Mouse (Mus musculus): ENCODE measurements around the gene Ift140.

The Ift140 gene

GRCm38 (mm10) chr17:25076906-25077305, 61.0 kb downstream of the Ift140 start:
- in situ Hi-C loops (cut with MboI, MseI), result loop anchor here (10.0 kb wide), 1 partner anchor 348 kb away; no protein-coding TSS in a partner anchor

- in situ Hi-C loops (cut with MboI, MseI), result loop anchor here (10.0 kb wide), 1 partner anchor 347 kb away; no protein-coding TSS in a partner anchor
Observed at GRCm38 (mm10) chr17:25077771-25078372, 62.0 kb downstream of the Ift140 start.

GRCm38 (mm10) chr17:25080210-25080609, 64.3 kb downstream of the Ift140 start:
- in situ Hi-C loops (cut with MboI, MseI), result no loop called here

DNA sequence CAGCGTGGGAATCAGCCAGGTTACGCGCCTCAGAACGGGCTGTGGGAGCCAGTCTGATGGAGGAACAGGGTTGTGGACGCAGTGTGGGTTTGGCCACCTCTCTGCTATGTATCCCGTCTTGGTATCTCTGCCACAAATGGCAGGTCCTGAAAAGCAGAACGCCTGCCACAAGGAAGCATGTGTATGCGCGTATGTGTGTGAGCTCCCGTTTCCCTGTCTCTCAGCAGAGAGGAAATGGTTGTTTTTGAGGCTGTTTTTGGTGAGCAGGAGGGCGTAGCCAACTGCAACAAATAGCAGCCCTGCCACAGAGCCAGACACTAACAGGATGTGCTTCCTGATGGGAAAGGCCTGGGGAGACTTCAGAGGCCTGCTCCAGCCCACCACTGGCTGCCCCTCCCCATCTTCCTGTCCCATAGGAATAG, 65.1 kb downstream of the Ift140 start:
- in situ Hi-C loops (cut with MboI, MseI), result no loop called here

DNA sequence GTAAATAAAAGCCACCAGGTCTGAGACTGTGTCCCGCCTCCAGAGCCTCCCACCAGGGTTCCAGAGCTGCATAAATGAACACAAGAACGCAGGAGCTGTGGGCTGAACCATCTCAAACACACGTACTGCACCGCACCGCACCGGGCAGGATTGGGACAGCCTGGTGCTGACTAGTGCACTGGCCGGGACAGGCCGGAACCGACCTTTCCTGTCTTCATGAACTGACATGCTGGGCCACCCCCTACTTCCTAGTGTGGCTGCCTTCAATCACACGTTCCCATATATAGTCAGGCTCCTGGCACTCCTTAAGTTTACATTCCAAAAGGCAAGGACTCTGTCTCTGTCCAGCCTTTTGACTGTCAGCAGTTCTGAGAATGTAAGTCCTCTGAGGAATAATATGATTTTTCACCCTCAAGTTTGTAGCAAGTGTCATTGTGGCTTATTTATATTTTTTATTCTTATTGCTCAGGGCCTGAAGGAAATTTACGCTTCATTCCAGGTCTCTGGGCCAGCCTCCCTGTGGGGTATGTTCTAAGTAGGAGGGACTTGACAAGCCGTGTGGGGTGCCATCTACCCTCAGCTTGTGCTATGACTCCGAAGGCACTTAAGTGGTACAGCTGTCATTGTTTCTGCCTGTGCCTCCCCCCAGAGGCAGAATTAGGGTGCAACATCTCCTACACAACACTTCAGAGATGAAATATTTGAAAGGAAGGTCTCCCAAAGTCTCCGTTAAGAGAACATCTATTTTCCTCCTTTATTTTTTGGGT, 66.4 kb downstream of the Ift140 start:
- in situ Hi-C loops (cut with MboI, MseI), result no loop called here

DNA sequence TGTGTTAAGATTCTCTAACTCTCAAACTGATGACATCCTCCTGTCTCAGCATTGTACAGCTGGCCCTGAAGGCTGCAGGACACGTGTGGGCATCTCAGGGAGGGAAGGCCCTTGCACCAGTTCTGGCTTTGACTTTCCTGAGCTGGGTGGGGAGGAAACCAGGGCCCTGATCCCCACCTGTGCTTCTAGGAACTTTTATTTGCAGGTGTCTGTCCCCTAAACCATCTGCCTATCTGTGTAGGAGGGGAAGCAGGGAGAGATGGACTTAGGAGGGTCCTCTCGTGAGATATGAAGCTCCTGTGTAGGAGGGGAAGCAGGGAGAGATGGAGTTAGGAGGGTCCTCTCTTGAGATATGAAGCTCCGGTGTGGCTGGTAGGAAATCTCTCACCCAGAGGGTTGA, 67.0 kb downstream of the Ift140 start:
- in situ Hi-C loops (cut with MboI, MseI), result no loop called here

- in situ Hi-C loops (cut with MboI, MseI), result no loop called here
Observed at GRCm38 (mm10) chr17:25083444-25083931, 67.6 kb downstream of the Ift140 start, which contains the start of gene Tmem204. Gene Tmem204 (minus strand): TSS chr17:25083591.

DNA sequence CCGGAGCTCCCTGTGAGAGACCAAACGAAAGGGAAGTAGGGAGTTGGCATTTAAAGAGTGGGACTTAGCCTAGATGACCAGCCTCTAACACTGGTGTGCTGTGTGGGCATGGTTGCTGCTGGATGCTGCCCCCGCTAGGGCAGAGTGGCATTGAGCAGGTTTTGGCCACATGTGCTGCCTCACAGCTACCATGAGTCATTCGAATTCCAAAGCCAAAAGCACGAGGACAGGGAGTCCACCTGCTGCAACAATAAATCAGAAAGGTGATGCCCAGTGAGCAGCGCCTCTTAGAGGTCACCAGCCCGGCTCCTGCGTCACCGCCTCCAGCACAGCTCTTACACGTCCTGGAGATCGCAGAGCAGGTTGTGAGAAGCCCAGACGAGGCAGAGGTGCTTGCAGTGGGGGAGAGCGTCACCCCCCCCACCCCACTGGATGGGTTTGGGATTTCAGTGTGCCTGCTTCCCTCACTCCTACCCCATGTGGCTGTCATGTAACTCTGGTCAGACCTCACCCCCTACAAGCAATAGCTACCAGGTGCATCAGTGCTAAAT, 69.0 kb downstream of the Ift140 start:
- in situ Hi-C loops (cut with MboI, MseI), result no loop called here

DNA sequence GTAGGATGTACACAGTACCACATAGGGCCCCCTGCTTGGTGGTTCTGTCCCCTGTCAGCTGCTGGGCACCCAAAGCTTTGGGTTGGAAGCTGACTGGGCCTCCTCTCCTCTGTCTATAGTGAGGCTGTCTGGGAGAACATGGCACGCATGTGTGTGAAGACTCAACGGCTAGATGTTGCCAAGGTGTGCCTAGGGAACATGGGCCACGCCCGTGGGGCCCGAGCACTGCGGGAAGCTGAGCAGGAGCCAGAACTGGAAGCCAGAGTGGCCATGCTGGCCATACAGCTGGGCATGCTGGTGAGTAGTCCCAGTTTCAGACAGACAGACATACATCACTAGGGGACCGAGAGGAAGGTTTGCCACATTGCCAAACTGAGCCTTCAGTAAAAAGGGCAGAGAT, 70.8 kb downstream of the Ift140 start:
- in situ Hi-C loops (cut with MboI, MseI), result no loop called here

- in situ Hi-C loops (cut with MboI, MseI), result no loop called here
Observed at GRCm38 (mm10) chr17:25089158-25089557, 73.3 kb downstream of the Ift140 start.

GRCm38 (mm10) chr17:25090450-25090849, 74.6 kb downstream of the Ift140 start:
- in situ Hi-C loops (cut with MboI, MseI), result no loop called here

GRCm38 (mm10) chr17:25096221-25096620, 80.3 kb downstream of the Ift140 start:
- in situ Hi-C loops (cut with MboI, MseI), result no loop called here

DNA sequence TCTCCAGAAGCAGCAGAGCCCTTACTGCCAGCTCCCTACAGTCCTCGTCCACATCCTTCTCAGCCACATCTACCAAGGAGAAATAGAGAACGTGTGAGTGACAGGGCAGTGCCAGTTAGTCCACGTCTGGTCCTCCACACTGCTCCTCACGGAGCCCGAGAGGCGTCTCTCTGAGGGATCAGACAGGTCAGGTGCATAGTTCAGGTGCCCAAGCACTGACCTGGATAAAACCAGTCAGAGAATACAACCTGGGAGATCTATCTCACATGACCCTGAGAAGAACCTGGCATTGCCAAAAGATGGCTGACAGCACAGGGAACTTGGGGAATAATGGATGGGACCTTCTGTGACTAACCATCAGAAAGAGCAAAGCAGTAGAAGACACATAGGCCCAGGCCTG, 84.2 kb downstream of the Ift140 start:
- in situ Hi-C loops (cut with MboI, MseI), result no loop called here

GRCm38 (mm10) chr17:25101338-25101737, 85.5 kb downstream of the Ift140 start:
- in situ Hi-C loops (cut with MboI, MseI), result no loop called here

GRCm38 (mm10) chr17:25107786-25108185, 91.9 kb downstream of the Ift140 start:
- in situ Hi-C loops (cut with MboI, MseI), result loop anchor here (5.0 kb wide), 1 partner anchor 60 kb away; no protein-coding TSS in a partner anchor

- in situ Hi-C loops (cut with MboI, MseI), result loop anchor here (5.0 kb wide), 1 partner anchor 58 kb away; no protein-coding TSS in a partner anchor
Observed at GRCm38 (mm10) chr17:25109578-25109977, 93.7 kb downstream of the Ift140 start.

GRCm38 (mm10) chr17:25110590-25110989, 94.7 kb downstream of the Ift140 start:
- in situ Hi-C loops (cut with MboI, MseI), result no loop called here

DNA sequence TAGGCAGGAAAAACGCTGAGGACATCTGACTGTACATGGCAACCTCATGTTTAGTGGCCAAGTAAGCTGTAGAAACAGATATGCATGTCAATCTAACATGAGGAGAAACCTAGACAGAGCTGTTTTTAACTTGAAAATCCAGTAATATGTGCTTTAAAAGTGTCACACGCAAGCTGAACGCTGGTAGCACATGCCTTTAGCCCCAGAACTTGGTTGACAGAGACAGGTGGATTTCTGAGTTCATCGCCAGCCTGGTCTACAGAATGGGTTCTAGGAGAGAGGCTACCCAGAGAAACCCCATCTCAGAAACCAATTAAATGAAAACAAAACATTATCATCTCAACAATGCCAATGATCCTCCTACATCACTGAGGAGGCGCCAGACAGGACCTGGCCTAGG, 95.3 kb downstream of the Ift140 start:
- in situ Hi-C loops (cut with MboI, MseI), result no loop called here

- in situ Hi-C loops (cut with MboI, MseI), result no loop called here
Observed at GRCm38 (mm10) chr17:25111739-25112422, 96.0 kb downstream of the Ift140 start.

- in situ Hi-C loops (cut with MboI, MseI), result no loop called here
Observed at GRCm38 (mm10) chr17:25112423-25112810, 96.5 kb downstream of the Ift140 start.

- in situ Hi-C loops (cut with MboI, MseI), result no loop called here
Observed at GRCm38 (mm10) chr17:25114908-25115645, 99.2 kb downstream of the Ift140 start.

All from T-helper 2 cell (primary cell).